Mouse (Mus musculus) limb, embryonic 11.5 days (tissue): Measurements from ENCODE around the gene Ugcg. TPM values are rescaled to one million over a fixed set of nuclear protein-coding genes. Genes with fewer than 3 reads are reported as not detected.

ENCODE experiments used
- ATAC-seq: fragments of 200-750 bp; cut with Nextera tagmentation; 2 replicates; pipeline ENCODE4 v1.8.0; 2017; ENCODE audit warnings: low read depth; ENCODE audit not compliant: insufficient number of reproducible peaks, low FRiP score, low TSS enrichment
- DNase-seq: peaks from one replicate; pipeline ENCODE4 v3.0.0-alpha.2; 2015; ENCODE audit warnings: low spot score
- H3K27ac ChIP-seq: fragments of 300-500 bp; sonication (generic); replicated peaks from 2 replicates; pipeline ENCODE4 v1.5.1; 2014; ENCODE audit warnings: low read depth, mild to moderate bottlenecking, low read length
- H3K27me3 ChIP-seq: fragments of 300-500 bp; sonication (generic); 2 replicates; pipeline ENCODE4 v1.6.1; 2014; ENCODE audit warnings: mild to moderate bottlenecking, low read length, mixed read lengths; ENCODE audit not compliant: control insufficient read depth, insufficient read depth
- H3K36me3 ChIP-seq: fragments of 300-500 bp; sonication (generic); 2 replicates; pipeline ENCODE4 v1.6.1; 2014; ENCODE audit warnings: mild to moderate bottlenecking, low read length, moderate library complexity, mixed read lengths; ENCODE audit not compliant: control insufficient read depth, insufficient read depth
- H3K4me1 ChIP-seq: fragments of 300-500 bp; sonication (generic); 2 replicates; pipeline ENCODE4 v1.6.1; 2014; ENCODE audit warnings: low read length, mixed read lengths; ENCODE audit not compliant: control insufficient read depth, insufficient read depth
- H3K4me2 ChIP-seq: fragments of 300-500 bp; sonication (generic); 2 replicates; pipeline ENCODE4 v1.6.1; 2014; ENCODE audit warnings: low read depth, mild to moderate bottlenecking, moderate library complexity; ENCODE audit not compliant: severe bottlenecking
- H3K4me3 ChIP-seq: fragments of 300-500 bp; sonication (generic); 2 replicates; pipeline ENCODE4 v1.5.1; 2014; ENCODE audit warnings: low read depth, low read length
- H3K9ac ChIP-seq: fragments of 300-500 bp; sonication (generic); 2 replicates; pipeline ENCODE4 v1.6.1; 2014; ENCODE audit warnings: mild to moderate bottlenecking, low read length
- H3K9me3 ChIP-seq: fragments of 300-500 bp; sonication (generic); 2 replicates; pipeline ENCODE4 v1.6.1; 2016; ENCODE audit warnings: low read length; ENCODE audit not compliant: control insufficient read depth
- WGBS: fragments of 180-500 bp; shearing (Covaris S2); extraction: QIAGEN DNeasy Blood & Tissue Kit; methylation state at CpG from one replicate; pipeline ENCODE4 v1.1.7; 2014; 5-methylcytosine and 5-hydroxymethylcytosine counted together
- polyA plus RNA-seq: library from polyadenylated mRNA; unstranded; fragments of >200 nt; fragmentation: Nextera tagmentation; extraction: Ambion mirVana; gene quantifications from 2 replicates; pipeline ENCODE4 v1.2.1, GENCODE M21; 2014

The Ugcg gene
- polyA plus RNA-seq, 1 experiment from 2014 or later, result 10.3 TPM

GRCm38 (mm10) chr4:59247545-59247944 is 58.5 kb downstream of the Ugcg start:
- H3K27me3 ChIP-seq, result no peaks in the 10 kb centered on the region
- no peak overlapping the region for H3K4me2 ChIP-seq
- no peaks in the 10 kb centered on the region for H3K36me3 ChIP-seq
- ATAC-seq (no peak), DNase-seq (no peak)
- H3K27ac ChIP-seq, result no peak overlapping the region
- no peaks in the 10 kb centered on the region for H3K9me3 ChIP-seq
- 81% methylated on average over 1 of the region's 1 CpGs for WGBS
- no peak overlapping the region for H3K4me3 ChIP-seq
- no peaks in the 10 kb centered on the region for H3K4me1 ChIP-seq
- H3K9ac ChIP-seq, result no peak overlapping the region

GRCm38 (mm10) chr4:59248035-59248434 is 59.0 kb downstream of the Ugcg start:
- Histone ChIP-seq H3K9ac (no peak overlapping the region), H3K27ac (no peak overlapping the region), H3K4me2 (no peak overlapping the region), H3K4me3 (no peak overlapping the region), H3K27me3 (no peaks in the 10 kb centered on the region), H3K4me1 (no peaks in the 10 kb centered on the region), H3K36me3 (no peaks in the 10 kb centered on the region), H3K9me3 (no peaks in the 10 kb centered on the region)
- ATAC-seq, result no peak
- DNase-seq, result no peak

GRCm38 (mm10) chr4:59252386-59253054 is 63.5 kb downstream of the Ugcg start:
- no peaks in the 10 kb centered on the region for H3K27me3 ChIP-seq
- H3K4me3 ChIP-seq, result no peak overlapping the region
- 81% methylated on average over 6 of the region's 6 CpGs for WGBS
- ATAC-seq (no peak), DNase-seq (no peak)
- no peak overlapping the region for H3K27ac ChIP-seq
- H3K4me2 ChIP-seq, result no peak overlapping the region
- H3K4me1 ChIP-seq, result no peaks in the 10 kb centered on the region
- no peaks in the 10 kb centered on the region for H3K36me3 ChIP-seq
- no peaks in the 10 kb centered on the region for H3K9me3 ChIP-seq
- no peak overlapping the region for H3K9ac ChIP-seq

- Histone ChIP-seq H3K27ac (no peak overlapping the region), H3K36me3 (no peaks in the 10 kb centered on the region), H3K9ac (no peak overlapping the region), H3K4me2 (no peak overlapping the region), H3K27me3 (no peaks in the 10 kb centered on the region), H3K9me3 (no peaks in the 10 kb centered on the region), H3K4me1 (no peaks in the 10 kb centered on the region), H3K4me3 (no peak overlapping the region)
- no peak for DNase-seq
- 86% methylated on average over 5 of the region's 5 CpGs for WGBS
- no peak for ATAC-seq
Measured at GRCm38 (mm10) chr4:59253055-59253434, 64.0 kb downstream of the Ugcg start.

GRCm38 (mm10) chr4:59254397-59254796 is 65.3 kb downstream of the Ugcg start:
- Histone ChIP-seq H3K4me1 (no peaks in the 10 kb centered on the region), H3K36me3 (no peaks in the 10 kb centered on the region), H3K27ac (no peak overlapping the region), H3K9ac (no peak overlapping the region), H3K9me3 (no peaks in the 10 kb centered on the region), H3K27me3 (no peaks in the 10 kb centered on the region), H3K4me3 (no peak overlapping the region), H3K4me2 (no peak overlapping the region)
- DNase-seq (no peak), ATAC-seq (no peak)
- 87% methylated on average over 6 of the region's 6 CpGs for WGBS

- WGBS, result 85% methylated on average over 5 of the region's 5 CpGs
- no peaks in the 10 kb centered on the region for H3K4me1 ChIP-seq
- ATAC-seq (no peak), DNase-seq (no peak)
- H3K9me3 ChIP-seq, result no peaks in the 10 kb centered on the region
- H3K4me2 ChIP-seq, result no peak overlapping the region
- no peak overlapping the region for H3K4me3 ChIP-seq
- H3K36me3 ChIP-seq, result no peaks in the 10 kb centered on the region
- H3K27ac ChIP-seq, result no peak overlapping the region
- no peak overlapping the region for H3K9ac ChIP-seq
- H3K27me3 ChIP-seq, result no peaks in the 10 kb centered on the region
Measured at GRCm38 (mm10) chr4:59255988-59256387, 66.9 kb downstream of the Ugcg start.

GRCm38 (mm10) chr4:59257866-59258265 is 68.8 kb downstream of the Ugcg start:
- no peak for ATAC-seq
- DNase-seq, result no peak
- Histone ChIP-seq H3K27me3 (no peaks in the 10 kb centered on the region), H3K9me3 (no peaks in the 10 kb centered on the region), H3K9ac (no peak overlapping the region), H3K4me3 (no peak overlapping the region), H3K4me2 (no peak overlapping the region), H3K4me1 (no peaks in the 10 kb centered on the region), H3K27ac (no peak overlapping the region), H3K36me3 (no peaks in the 10 kb centered on the region)
- 41% methylated on average over 3 of the region's 3 CpGs for WGBS

- 80% methylated on average over 2 of the region's 2 CpGs for WGBS
- no peak overlapping the region for H3K4me2 ChIP-seq
- H3K9ac ChIP-seq, result no peak overlapping the region
- no peak for DNase-seq
- no peak overlapping the region for H3K27ac ChIP-seq
- no peaks in the 10 kb centered on the region for H3K36me3 ChIP-seq
- H3K9me3 ChIP-seq, result no peaks in the 10 kb centered on the region
- no peaks in the 10 kb centered on the region for H3K27me3 ChIP-seq
- no peaks in the 10 kb centered on the region for H3K4me1 ChIP-seq
- H3K4me3 ChIP-seq, result no peak overlapping the region
- ATAC-seq, result no peak
Measured at GRCm38 (mm10) chr4:59258771-59259170, 69.7 kb downstream of the Ugcg start.

GRCm38 (mm10) chr4:59259806-59260205 is 70.7 kb downstream of the Ugcg start:
- DNase-seq (no peak), ATAC-seq (no peak)
- H3K9me3 ChIP-seq, result no peaks in the 10 kb centered on the region
- no peak overlapping the region for H3K9ac ChIP-seq
- H3K27ac ChIP-seq, result no peak overlapping the region
- no peak overlapping the region for H3K4me3 ChIP-seq
- no peaks in the 10 kb centered on the region for H3K4me1 ChIP-seq
- H3K36me3 ChIP-seq, result no peaks in the 10 kb centered on the region
- no peak overlapping the region for H3K4me2 ChIP-seq
- H3K27me3 ChIP-seq, result no peaks in the 10 kb centered on the region
- 83% methylated on average over 1 of the region's 1 CpGs for whole genome bisulfite sequencing
